Mouse (Mus musculus): Measurements from ENCODE around the gene Aurkaip1.

DNA sequence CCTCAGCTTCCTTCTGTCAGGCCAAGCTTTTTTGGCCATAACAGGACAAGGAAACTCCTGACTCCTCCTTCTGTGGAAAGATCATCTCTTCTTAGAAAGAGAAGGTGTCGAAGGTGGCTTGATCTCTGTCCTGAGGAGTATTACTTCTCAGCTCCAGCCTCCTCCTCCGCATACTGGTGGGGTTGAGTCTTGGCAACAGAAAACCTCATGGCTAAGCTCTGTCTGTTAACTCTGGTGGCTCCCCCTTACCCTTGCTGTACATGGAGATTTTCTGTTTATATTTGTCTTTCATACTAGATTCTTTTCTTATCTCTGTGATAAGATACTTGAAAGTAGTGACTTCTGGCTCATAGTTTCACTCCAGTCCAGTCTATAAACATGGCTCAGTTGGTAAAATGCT, 37.3 kb upstream of the Aurkaip1 start:
- no peak for TF ChIP-seq CTCF (IDR thresholded peaks at IDR 0.05; ENCODE audit: borderline replicate concordance, insufficient read depth, low read depth, low read length)
- no peak for TF ChIP-seq POLR2A (IDR thresholded peaks at IDR 0.05; ENCODE audit: borderline replicate concordance, insufficient read depth, low read length)
